In genomic region chr6:54701901-54702300, GRCm38 (mm10) we compare ENCODE assay signal across 12 mouse cellular contexts.
"Had no signal": no experiment of that assay in that cellular context is flagged by ENCODE, and none has a peak within 500 bp of the region (broad histone marks: within the 10 kb centered on the region; RNA-seq: fewer than 3 reads in every experiment).

No protein-coding gene starts in this region.

- H3K9ac ChIP-seq: limb, embryonic 15.5 days; liver, embryonic 12.5 days; lung, embryonic 14.5 days; neural tube, embryonic 15.5 days had no signal

- H3K4me3 ChIP-seq: limb, embryonic 15.5 days; liver, embryonic 12.5 days; midbrain, embryonic 10.5 days; myocyte; neural tube, embryonic 15.5 days had no signal

- H3K9me3 ChIP-seq: limb, embryonic 15.5 days; liver, embryonic 12.5 days; midbrain, embryonic 10.5 days; neural tube, embryonic 15.5 days had no signal

- DNase-seq: kidney, postnatal 10 days; lung, embryonic 14.5 days; lung, postnatal 10 days; lung, postnatal 4 days; midbrain, embryonic 14.5 days; right cerebral cortex, adult 18-20 months; spleen, adult 18-20 months had no signal

- H3K36me3 ChIP-seq: limb, embryonic 15.5 days; liver, embryonic 12.5 days; midbrain, embryonic 10.5 days had no signal

- H3K27ac ChIP-seq: limb, embryonic 15.5 days; liver, embryonic 12.5 days; midbrain, embryonic 10.5 days; neural tube, embryonic 15.5 days had no signal

- ATAC-seq: liver, embryonic 12.5 days had no signal

- H3K4me2 ChIP-seq: limb, embryonic 15.5 days; liver, embryonic 12.5 days; lung, embryonic 14.5 days; neural tube, embryonic 15.5 days had no signal
